Mouse (Mus musculus) testis, postnatal 10 days (tissue): Measurements from ENCODE around the gene Gm9736.
"Not testable (repeated sequence)": the region's sequence is repeated elsewhere in the genome, so short reads cannot be mapped to it uniquely, and the experiment has no call there.

Experiments used
- DNase-seq: peaks from one replicate; pipeline ENCODE4 v3.0.0; 2021; ENCODE audit warnings: low spot score

The Gm9736 gene

GRCm38 (mm10) chr10:77726186-77726585 is 25.0 kb downstream of the Gm9736 start, which contains the start of gene Gm10100:
Gene Gm10100 (plus strand): TSS chr10:77726486.
- DNase-seq = no peak

DNA sequence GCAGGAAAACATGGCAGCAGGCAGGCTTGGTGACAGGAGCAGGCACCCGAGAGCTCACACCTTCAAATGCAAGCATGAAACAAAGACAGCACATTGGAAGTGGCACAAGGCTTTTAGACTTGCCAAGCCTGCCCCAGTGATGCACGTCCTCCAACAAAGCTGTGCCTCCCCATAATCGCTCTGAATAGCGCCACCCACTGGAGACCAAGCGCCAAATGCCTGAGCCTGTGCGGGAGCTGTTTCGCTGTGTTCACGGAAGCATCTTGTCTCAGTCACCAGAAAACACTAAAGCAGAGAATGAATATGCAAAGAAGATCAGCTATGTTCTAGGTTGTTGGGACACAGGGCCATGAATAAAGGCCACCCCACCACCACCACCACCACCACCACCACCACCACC is 26.3 kb downstream of the Gm9736 start:
- no peak for DNase-seq

DNA sequence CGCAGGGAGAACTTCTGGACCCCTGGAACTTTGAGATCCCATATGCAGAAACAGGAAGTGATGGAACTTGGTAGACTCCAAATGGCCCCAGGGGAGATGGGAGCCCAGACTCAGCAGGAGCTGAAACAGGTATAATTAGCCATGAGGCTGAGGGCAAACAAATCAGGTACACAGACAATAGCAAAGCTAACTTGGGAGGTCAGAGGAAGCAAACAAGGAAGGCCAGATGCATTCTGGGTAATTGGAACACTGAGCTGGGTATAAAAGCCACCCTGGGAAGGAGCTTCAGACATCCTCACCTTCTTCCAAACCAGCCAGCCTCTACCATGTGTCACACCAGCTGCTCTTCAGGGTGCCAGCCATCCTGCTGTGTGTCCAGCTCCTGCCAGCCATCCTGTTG is 30.9 kb downstream of the Gm9736 start, which contains the start of gene Krtap12-1:
TSS of gene Krtap12-1 (plus strand) at position 301 of the 400 bp plus-strand sequence.
- DNase-seq = not testable (repeated sequence)

DNA sequence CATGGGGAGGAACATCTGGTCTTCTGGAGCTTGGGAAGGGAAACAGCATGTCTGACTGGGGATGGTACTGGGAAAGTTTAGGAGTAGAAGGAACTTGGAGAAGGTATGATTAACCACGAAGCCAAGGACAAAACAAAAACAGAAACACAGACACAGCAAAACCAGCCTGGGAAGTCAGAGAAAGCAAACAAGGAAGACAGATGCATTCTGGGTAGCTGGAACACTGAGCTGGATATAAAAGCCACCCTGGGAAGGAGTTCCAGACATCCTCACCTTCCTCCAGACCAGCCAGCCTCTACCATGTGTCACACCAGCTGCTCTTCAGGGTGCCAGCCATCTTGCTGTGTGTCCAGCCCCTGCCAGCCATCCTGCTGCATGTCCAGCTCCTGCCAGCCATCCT is 35.6 kb downstream of the Gm9736 start, which contains the start of gene Gm10142:
TSS of gene Gm10142 (plus strand) at position 301 of the 400 bp plus-strand sequence.
- DNase-seq = no peak

- no peak for DNase-seq
These were observed 37.4 kb downstream of the Gm9736 start for GRCm38 (mm10) chr10:77713734-77714133.

GRCm38 (mm10) chr10:77711157-77711556 is 40.0 kb downstream of the Gm9736 start, which contains the start of gene Gm10024:
Gene Gm10024 (plus strand): TSS chr10:77711457.
- not testable (repeated sequence) for DNase-seq

DNA sequence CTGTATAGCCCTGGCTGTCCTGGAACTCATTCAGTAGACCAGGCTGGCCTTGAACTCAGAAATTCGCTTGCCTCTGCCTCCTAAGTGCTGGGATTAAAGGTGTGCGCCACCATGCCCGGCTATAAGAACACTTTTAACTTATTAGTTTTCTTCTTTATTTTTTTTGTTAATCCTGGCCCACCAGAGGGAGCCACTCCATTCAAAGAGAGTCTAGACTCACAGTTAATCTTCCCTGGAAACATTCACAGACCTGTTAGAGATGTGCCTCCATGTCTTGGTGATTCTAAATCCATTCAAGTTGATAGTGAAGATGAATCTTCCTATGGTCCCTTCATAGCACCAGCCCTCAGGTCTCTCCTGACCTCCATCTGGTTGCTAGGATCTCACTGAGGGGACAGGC is 41.3 kb downstream of the Gm9736 start:
- DNase-seq = no peak

DNA sequence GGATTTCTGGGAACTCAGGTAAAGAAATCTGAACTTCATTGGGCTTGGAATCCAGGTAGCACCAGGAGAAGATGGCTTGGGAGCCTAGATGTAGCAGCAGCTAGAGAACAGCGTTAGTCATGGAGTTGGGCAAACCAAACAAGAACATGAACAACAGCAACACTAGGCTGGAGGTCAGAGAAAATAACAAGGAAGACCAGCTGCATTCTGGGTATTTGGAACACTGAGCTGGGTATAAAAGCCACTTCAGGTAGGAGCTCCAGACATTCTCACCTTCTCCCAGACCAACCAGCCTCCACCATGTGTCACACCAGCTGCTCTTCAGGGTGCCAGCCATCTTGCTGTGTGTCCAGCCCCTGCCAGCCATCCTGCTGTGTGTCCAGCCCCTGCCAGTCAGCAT is 44.8 kb downstream of the Gm9736 start, which contains the start of gene Gm10272:
TSS of gene Gm10272 (plus strand) at position 301 of the 400 bp plus-strand sequence.
- DNase-seq = no peak
